Mouse (Mus musculus) limb, embryonic 15.5 days (tissue): ENCODE measurements at regions not wholly inside any gene's neighbourhood (a gene's known extent, or its start where the extent isn't known, plus 50 kb on each side); places are given as distances from the start of the nearest gene placed in this dataset.

Experiments used
- ATAC-seq: fragments of 200-750 bp; cut with Nextera tagmentation; 2 replicates; pipeline ENCODE4 v1.8.0; 2017; ENCODE audit warnings: low read depth, moderate TSS enrichment; ENCODE audit not compliant: insufficient number of reproducible peaks, low FRiP score, low TSS enrichment
- H3K27ac ChIP-seq: fragments of 300-500 bp; sonication (generic); 2 replicates; pipeline ENCODE4 v1.5.1; 2015; ENCODE audit warnings: moderate library complexity, mild to moderate bottlenecking, inconsistent platforms
- H3K27me3 ChIP-seq: fragments of 300-500 bp; sonication (generic); 2 replicates; pipeline ENCODE4 v1.6.1; 2015; ENCODE audit warnings: inconsistent platforms
- H3K36me3 ChIP-seq: fragments of 300-500 bp; sonication (generic); 2 replicates; pipeline ENCODE4 v1.6.1; 2015; ENCODE audit warnings: inconsistent platforms
- H3K4me1 ChIP-seq: fragments of 300-500 bp; sonication (generic); 2 replicates; pipeline ENCODE4 v1.6.1; 2015; ENCODE audit warnings: inconsistent platforms
- H3K4me2 ChIP-seq: fragments of 300-500 bp; sonication (generic); 2 replicates; pipeline ENCODE4 v1.6.1; 2015; ENCODE audit warnings: mild to moderate bottlenecking, inconsistent platforms
- H3K4me3 ChIP-seq: fragments of 300-500 bp; sonication (generic); 2 replicates; pipeline ENCODE4 v1.5.1; 2015; ENCODE audit warnings: mild to moderate bottlenecking, inconsistent platforms
- H3K9ac ChIP-seq: fragments of 300-500 bp; sonication (generic); 2 replicates; pipeline ENCODE4 v1.6.1; 2015; ENCODE audit warnings: inconsistent platforms
- H3K9me3 ChIP-seq: fragments of 300-500 bp; sonication (generic); 2 replicates; pipeline ENCODE4 v1.6.1; 2016; ENCODE audit warnings: inconsistent platforms
- WGBS: fragments of 180-500 bp; shearing (Covaris S2); methylation state at CpG from one replicate; pipeline ENCODE4 v1.1.7; 2015; 5-methylcytosine and 5-hydroxymethylcytosine counted together

GRCm38 (mm10) chr5:111836668-111837234, 103.0 kb downstream of the Gm26897 start:
- Histone ChIP-seq H3K4me1 (peaks cover 4% of the 10 kb centered on the region; the same call in 1 of the 2 replicates), H3K4me2 (no peak overlapping the region), H3K36me3 (no peaks in the 10 kb centered on the region), H3K27me3 (peaks cover 41% of the 10 kb centered on the region), H3K9me3 (no peaks in the 10 kb centered on the region), H3K4me3 (no peak overlapping the region), H3K9ac (no peak overlapping the region), H3K27ac (no peak overlapping the region)
- no peak for ATAC-seq
- 32% methylated on average over 14 of the region's 14 CpGs for WGBS

GRCm38 (mm10) chr5:111842461-111842860, 108.7 kb downstream of the Gm26897 start:
- no peak overlapping the region for H3K4me3 ChIP-seq
- 44% methylated on average over 17 of the region's 17 CpGs for WGBS
- H3K27ac ChIP-seq = no peak overlapping the region
- peaks cover 38% of the 10 kb centered on the region for H3K27me3 ChIP-seq
- no peak for ATAC-seq
- no peaks in the 10 kb centered on the region for H3K4me1 ChIP-seq
- peak overlapping the region; percentile 26 for H3K4me2 ChIP-seq
- H3K36me3 ChIP-seq = no peaks in the 10 kb centered on the region
- H3K9me3 ChIP-seq = no peaks in the 10 kb centered on the region
- no peak overlapping the region for H3K9ac ChIP-seq

DNA sequence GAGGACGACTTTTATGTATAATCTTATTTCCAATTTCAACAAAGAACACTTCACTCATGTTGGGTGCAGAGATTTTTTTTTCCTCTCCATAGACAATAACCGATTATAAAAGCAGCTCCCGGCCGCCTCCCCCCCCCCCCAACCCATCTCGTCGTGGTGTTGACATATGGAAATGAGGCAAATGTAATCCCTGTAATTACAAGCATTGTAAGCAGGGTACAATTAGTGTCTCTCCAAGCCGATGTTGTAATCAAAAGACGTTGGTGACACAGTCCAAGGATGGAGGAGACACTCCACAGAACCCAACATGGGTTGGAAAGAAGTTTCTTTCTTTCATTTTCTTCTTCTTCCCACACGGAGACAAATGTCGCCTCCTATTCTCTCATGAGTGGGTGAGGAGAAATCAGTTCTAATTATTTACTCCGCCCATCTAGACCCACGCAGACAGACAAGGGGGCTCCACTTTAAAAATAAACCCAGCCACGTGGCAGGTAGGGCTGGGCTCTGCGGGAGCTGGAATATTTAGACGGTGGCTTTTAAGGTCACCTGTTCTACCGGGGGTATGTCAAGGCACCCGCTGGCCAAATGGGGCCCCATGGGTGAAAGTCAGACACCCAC, 110.0 kb downstream of the Gm26897 start:
- Histone ChIP-seq H3K27me3 (peaks cover 27% of the 10 kb centered on the region), H3K9ac (no peak overlapping the region), H3K27ac (no peak overlapping the region), H3K9me3 (no peaks in the 10 kb centered on the region), H3K4me2 (no peak overlapping the region), H3K4me3 (no peak overlapping the region), H3K4me1 (no peaks in the 10 kb centered on the region), H3K36me3 (no peaks in the 10 kb centered on the region)
- no peak for ATAC-seq
- WGBS = 45% methylated on average over 17 of the region's 17 CpGs

DNA sequence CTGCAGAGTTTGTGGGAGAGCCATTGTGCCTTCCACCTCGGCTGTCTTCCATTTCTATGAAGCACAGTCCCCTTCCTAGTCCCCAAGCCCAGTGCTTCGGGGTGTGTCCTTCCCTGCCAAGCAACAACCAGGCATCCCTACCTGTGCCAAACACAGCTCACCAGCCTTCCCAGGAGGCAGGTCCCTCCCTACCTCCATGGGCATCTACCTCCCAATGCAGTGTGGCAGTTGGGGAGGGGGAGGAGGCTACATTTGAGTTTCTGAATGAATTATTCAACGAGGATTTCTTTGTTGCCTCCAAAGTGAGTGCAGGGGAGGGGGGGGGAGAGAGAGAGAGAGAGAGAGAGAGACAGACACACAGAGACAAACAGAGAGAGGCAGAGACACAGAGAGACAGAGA, 110.8 kb downstream of the Gm26897 start:
- Histone ChIP-seq H3K9ac (no peak overlapping the region), H3K36me3 (no peaks in the 10 kb centered on the region), H3K4me2 (no peak overlapping the region), H3K4me3 (no peak overlapping the region), H3K27me3 (peaks cover 26% of the 10 kb centered on the region), H3K27ac (no peak overlapping the region), H3K9me3 (no peaks in the 10 kb centered on the region), H3K4me1 (no peaks in the 10 kb centered on the region)
- WGBS = 48% methylated on average over 3 of the region's 3 CpGs
- no peak for ATAC-seq

GRCm38 (mm10) chr5:111848917-111849316, 115.2 kb downstream of the Gm26897 start:
- Histone ChIP-seq H3K9ac (no peak overlapping the region), H3K4me2 (no peak overlapping the region), H3K27me3 (peaks cover 15% of the 10 kb centered on the region), H3K4me1 (0 out of 2 replicates have a peak, but pooled peaks cover 2% of the 10 kb centered on the region), H3K27ac (no peak overlapping the region), H3K9me3 (no peaks in the 10 kb centered on the region), H3K36me3 (no peaks in the 10 kb centered on the region), H3K4me3 (no peak overlapping the region)
- ATAC-seq = no peak
- 89% methylated on average over 9 of the region's 10 CpGs for WGBS

- Histone ChIP-seq H3K4me2 (no peak overlapping the region), H3K9ac (no peak overlapping the region), H3K4me3 (no peak overlapping the region), H3K4me1 (0 out of 2 replicates have a peak, but pooled peaks cover 2% of the 10 kb centered on the region), H3K27me3 (0 out of 2 replicates have a peak, but pooled peaks cover 2% of the 10 kb centered on the region), H3K9me3 (no peaks in the 10 kb centered on the region), H3K36me3 (no peaks in the 10 kb centered on the region), H3K27ac (no peak overlapping the region)
- no peak for ATAC-seq
- WGBS = 41% methylated on average over 6 of the region's 6 CpGs
Measured at GRCm38 (mm10) chr5:111852682-111853081, 119.0 kb downstream of the Gm26897 start.

GRCm38 (mm10) chr5:111855366-111855765, 121.6 kb downstream of the Gm26897 start:
- 68% methylated on average over 2 of the region's 2 CpGs for WGBS
- ATAC-seq = no peak

GRCm38 (mm10) chr5:111857200-111857599, 123.5 kb downstream of the Gm26897 start:
- no peak overlapping the region for H3K27ac ChIP-seq
- no peak for ATAC-seq

More at GRCm38 (mm10) chr5:111855366-111855765, 121.6 kb downstream of the Gm26897 start:
- Histone ChIP-seq H3K27ac (no peak overlapping the region), H3K4me3 (no peak overlapping the region), H3K9me3 (no peaks in the 10 kb centered on the region), H3K27me3 (0 out of 2 replicates have a peak, but pooled peaks cover 2% of the 10 kb centered on the region), H3K4me2 (no peak overlapping the region), H3K36me3 (no peaks in the 10 kb centered on the region), H3K4me1 (peaks cover 7% of the 10 kb centered on the region; the same call in 1 of the 2 replicates), H3K9ac (no peak overlapping the region)

GRCm38 (mm10) chr5:111860436-111860835, 126.7 kb downstream of the Gm26897 start:
- Histone ChIP-seq H3K36me3 (no peaks in the 10 kb centered on the region), H3K4me1 (peaks cover 11% of the 10 kb centered on the region; the same call in 1 of the 2 replicates), H3K27me3 (peaks cover 7% of the 10 kb centered on the region), H3K9ac (no peak overlapping the region), H3K4me3 (no peak overlapping the region), H3K9me3 (no peaks in the 10 kb centered on the region), H3K4me2 (no peak overlapping the region), H3K27ac (no peak overlapping the region)
- WGBS = 81% methylated on average over 1 of the region's 1 CpGs
- ATAC-seq = no peak

More at GRCm38 (mm10) chr5:111857200-111857599, 123.5 kb downstream of the Gm26897 start:
- Histone ChIP-seq H3K4me2 (no peak overlapping the region), H3K9ac (no peak overlapping the region), H3K4me3 (no peak overlapping the region), H3K4me1 (peaks cover 7% of the 10 kb centered on the region; the same call in 1 of the 2 replicates), H3K36me3 (no peaks in the 10 kb centered on the region), H3K9me3 (no peaks in the 10 kb centered on the region), H3K27me3 (0 out of 2 replicates have a peak, but pooled peaks cover 2% of the 10 kb centered on the region)
- WGBS = 75% methylated on average over 7 of the region's 7 CpGs

DNA sequence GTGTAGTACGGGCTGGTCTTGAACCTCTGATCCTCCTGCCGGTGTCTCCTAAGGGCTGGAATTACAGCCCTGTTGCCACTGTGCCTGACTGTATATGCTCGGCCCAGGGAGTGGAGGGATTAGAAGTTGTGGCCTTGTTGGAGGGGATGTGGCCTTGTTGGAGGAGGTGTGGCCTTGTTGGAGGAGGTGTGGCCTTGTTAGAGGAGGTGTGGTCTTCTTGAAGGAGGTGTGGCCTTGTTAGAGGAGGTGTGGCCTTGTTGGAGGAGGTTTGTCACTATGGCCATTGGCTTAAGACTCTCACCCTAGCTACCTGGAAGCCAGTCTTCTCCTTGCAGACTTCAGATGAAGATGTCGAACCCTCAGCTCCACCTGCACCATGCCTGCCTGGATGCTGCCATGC, 128.6 kb downstream of the Gm26897 start:
- H3K4me1 ChIP-seq = peaks cover 11% of the 10 kb centered on the region; the same call in 1 of the 2 replicates
- no peaks in the 10 kb centered on the region for H3K9me3 ChIP-seq
- no peak overlapping the region for H3K4me3 ChIP-seq
- WGBS = 92% methylated on average over 4 of the region's 4 CpGs
- peaks cover 6% of the 10 kb centered on the region for H3K27me3 ChIP-seq
- H3K4me2 ChIP-seq = no peak overlapping the region
- no peaks in the 10 kb centered on the region for H3K36me3 ChIP-seq
- H3K9ac ChIP-seq = no peak overlapping the region
- no peak for ATAC-seq
- H3K27ac ChIP-seq = no peak overlapping the region

DNA sequence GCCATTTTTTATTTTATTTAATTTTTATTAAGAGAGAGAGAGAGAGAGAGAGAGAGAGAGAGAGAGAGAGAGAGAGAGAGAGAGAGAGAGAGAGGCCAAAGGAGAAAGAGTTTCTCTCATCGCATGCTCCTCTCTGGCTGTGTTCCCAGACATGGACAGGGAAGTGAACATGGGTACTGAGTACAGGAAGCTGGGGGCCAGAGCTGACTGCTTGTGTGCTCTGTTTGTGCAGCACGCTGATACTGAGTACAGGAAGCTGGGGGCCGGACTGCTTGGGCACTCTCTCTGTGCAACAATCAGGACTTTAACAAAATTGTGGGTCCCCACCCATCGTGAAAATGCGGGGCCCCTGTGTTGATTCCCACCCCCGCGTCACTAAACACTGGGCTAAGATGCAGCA, 130.2 kb downstream of the Gm26897 start:
- H3K9me3 ChIP-seq = no peaks in the 10 kb centered on the region
- no peak for ATAC-seq
- H3K27ac ChIP-seq = no peak overlapping the region
- H3K4me1 ChIP-seq = peaks cover 6% of the 10 kb centered on the region; the same call in 1 of the 2 replicates
- H3K9ac ChIP-seq = no peak overlapping the region
- no peak overlapping the region for H3K4me3 ChIP-seq
- H3K27me3 ChIP-seq = peaks cover 19% of the 10 kb centered on the region
- no peak overlapping the region for H3K4me2 ChIP-seq
- 55% methylated on average over 7 of the region's 7 CpGs for WGBS
- no peaks in the 10 kb centered on the region for H3K36me3 ChIP-seq

DNA sequence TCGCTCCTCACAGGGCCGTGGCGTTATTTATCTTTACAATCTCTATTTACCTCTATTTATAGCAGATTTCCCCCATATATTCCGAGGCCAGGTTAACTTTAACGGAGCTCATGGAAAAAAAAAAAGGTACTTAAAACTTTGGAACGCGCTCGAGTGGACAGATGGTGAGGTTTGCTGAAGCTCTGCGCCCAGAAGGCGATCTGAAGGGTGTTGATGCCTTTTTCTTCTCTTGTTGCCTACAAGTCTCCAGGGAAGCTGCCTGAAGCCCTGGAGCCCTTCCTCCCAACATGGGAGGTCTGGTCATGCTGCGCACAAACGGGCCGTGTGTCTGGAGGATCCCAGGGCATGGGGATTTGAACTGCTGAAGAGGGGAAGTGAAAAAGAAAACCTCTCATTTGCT, 130.9 kb downstream of the Gm26897 start:
- no peak overlapping the region for H3K27ac ChIP-seq
- no peak overlapping the region for H3K4me2 ChIP-seq
- no peaks in the 10 kb centered on the region for H3K9me3 ChIP-seq
- H3K36me3 ChIP-seq = no peaks in the 10 kb centered on the region
- H3K9ac ChIP-seq = no peak overlapping the region
- no peak overlapping the region for H3K4me3 ChIP-seq
- 40% methylated on average over 13 of the region's 13 CpGs for WGBS
- H3K27me3 ChIP-seq = peaks cover 25% of the 10 kb centered on the region
- no peak for ATAC-seq
- H3K4me1 ChIP-seq = peaks cover 6% of the 10 kb centered on the region; the same call in 1 of the 2 replicates
